Mouse (Mus musculus): Measurements from ENCODE around the gene Gm20388. TPM values are rescaled to one million over a fixed set of nuclear protein-coding genes. Genes with fewer than 3 reads are reported as not detected.
A peak's percentile ranks its signal among the peaks of the same experiment; 100 is the strongest.

The Gm20388 gene
- total RNA-seq, 2 experiments from 2014 or later, result not detected

DNA sequence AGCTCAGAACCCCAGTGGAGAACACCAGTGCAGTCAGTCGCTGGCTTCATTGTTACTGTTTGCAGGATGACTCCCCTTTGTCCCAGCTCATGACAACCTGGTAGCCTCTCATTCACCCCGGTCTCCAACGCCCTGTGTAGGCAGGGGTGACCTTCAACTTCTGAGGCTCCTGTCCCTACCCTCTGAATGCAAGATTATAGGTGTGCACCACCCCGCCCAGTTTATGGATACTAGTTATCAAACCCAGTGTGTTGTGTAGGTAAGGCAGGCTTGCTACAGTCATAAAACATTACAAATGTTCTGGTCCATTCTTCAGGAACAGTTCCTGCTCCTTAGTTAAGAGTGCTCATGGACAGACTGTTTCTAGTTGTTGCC, 3903.2 kb downstream of the Gm20388 start:
- DNase-seq (ENCODE audit: low spot score in 2 of 2), result no peak

DNA sequence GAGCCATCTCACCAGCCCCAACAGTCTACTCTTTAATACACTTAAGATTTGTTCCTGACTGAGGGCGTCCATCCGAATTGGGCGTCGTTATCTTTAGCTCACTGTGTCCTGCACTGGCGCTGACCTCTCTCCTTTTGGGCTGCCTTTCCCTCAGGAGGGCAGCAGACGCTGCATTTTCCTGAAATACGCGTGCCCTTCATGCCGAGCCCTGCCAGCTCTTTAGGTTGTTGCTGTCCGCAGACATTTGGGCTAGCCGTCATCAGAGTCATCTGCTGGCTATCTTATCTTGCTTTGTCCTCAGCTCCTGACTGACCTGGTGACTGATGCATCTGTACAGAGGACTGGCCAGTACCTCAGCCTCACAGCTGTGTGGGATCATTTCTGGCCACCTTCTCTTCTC, 3904.7 kb downstream of the Gm20388 start:
- DNase-seq (ENCODE audit: low spot score in 2 of 2), result no peak

DNA sequence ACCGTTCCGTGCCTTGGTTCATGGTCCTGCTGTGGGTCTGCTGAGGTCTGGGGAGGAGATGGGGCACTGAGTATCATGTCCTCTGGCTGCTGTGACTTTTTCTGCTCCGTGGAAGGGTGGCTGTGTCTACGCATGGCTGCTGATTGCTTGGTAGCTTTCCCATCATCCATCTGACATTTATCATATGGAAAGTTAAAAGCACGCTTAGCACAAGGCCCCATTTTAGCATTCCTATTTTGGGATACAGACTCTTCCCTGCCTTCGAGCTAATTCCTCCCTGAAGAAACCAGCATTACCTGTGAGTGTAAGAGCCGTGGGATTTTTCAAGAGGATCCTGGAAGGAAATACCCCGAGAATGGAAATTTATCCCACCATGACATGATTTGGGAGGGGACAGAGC, 3906.3 kb downstream of the Gm20388 start:
- DNase-seq (ENCODE audit: low spot score in 2 of 2), result no peak

DNA sequence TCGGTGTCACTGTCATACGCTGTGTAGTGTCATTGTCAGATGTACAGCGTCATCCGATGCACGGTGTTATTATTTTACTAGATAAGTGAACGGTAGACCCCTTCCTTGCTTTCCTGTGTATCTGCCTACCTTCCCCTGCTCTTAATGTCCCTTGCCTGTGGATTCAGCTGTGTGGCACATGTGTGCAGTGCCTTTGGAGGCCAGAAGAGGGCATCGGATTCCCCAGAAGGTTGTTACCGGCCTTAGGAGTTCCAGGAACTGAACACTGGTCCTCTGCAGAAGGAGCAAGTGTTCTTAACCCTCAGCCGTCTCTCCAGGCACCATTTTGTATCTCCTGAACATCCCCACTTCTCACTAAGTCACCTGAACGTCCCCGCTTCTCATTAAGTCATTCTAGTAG, 3907.1 kb downstream of the Gm20388 start:
- no peak for DNase-seq (ENCODE audit: low spot score in 2 of 2)

DNA sequence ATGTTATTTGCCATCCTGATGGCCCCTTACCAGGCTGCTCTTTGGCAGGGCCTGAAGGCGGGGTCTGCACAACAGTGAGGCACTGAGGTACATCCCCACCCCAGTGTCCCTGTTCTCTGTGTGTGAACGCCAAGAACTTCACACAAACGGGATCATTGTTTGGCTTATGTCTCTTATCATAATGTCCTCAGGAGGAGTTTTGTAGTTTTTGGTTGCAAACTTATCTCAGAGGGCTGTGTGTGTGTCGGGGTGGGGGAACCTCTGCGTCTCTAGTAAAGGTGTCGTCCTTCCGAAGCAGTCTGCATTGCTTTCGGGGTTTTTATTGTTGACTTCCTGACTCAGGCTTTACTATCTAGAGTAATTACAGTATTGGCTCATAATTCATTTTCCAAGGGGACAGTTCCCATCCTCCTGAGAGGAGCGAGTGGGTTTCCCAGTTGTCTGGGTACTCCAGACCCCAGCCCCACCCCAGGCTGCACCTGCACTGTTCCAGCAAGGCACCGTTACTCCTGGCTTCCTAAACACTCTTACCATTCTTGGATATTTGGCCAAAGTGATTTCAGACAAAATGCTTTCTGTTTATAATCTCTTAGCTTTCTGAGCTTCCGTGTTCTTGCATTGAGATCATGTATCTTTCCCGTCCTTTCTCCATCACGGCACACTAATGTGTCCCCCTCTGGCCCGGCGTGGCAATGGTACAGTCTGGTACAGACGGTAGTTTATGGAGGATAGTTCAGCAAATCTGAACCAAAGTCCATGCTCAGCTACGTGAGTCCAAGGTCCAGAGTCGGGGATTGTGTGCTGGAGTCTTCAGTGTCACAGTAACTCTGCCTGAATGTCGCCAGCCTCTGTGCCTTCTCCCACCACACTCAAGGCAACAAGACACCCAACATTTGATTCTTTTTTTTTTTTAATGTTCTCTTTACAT, 3909.3 kb downstream of the Gm20388 start:
- no peak for DNase-seq (ENCODE audit: low spot score in 2 of 2)

DNA sequence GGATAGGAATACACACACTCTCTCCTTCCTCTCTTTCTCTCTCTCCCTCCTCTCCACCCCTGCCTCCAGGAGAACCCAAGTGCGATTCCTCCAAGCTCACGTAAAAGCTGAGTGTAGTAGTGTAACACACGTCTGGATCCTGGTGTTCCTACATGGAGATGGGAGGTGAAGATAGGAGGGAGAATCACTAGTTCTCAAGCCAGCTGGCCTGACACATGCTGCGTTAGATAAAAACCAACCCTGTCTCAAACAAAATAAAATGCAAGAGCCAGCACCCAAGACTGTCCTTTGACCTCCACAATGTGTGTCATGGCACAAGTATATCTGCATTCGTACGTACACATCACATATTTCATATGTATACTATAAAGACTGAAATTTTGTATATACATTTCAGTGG, 3910.1 kb downstream of the Gm20388 start:
- DNase-seq (ENCODE audit: low spot score in 2 of 2), result no peak

DNA sequence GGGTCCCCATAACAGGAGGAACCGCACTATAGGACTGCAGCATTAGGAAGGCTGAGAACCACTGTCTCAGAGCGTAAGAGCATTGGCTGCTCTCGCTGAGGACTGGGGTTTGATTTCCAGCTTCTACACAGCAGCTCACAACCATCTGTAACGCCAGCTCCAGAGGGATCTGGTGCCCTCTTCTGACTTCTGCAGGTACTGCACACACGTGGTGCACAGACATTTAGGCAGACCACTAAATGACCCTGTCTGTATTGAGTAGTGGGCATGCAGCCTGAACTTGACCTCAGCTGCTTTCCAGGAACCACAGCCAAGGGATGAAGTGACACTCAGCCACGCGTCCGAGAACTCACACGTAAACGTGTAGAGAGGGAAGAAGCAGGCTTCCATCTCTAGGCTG, 3912.5 kb downstream of the Gm20388 start:
- DNase-seq (ENCODE audit: low spot score in 2 of 2), result no peak

DNA sequence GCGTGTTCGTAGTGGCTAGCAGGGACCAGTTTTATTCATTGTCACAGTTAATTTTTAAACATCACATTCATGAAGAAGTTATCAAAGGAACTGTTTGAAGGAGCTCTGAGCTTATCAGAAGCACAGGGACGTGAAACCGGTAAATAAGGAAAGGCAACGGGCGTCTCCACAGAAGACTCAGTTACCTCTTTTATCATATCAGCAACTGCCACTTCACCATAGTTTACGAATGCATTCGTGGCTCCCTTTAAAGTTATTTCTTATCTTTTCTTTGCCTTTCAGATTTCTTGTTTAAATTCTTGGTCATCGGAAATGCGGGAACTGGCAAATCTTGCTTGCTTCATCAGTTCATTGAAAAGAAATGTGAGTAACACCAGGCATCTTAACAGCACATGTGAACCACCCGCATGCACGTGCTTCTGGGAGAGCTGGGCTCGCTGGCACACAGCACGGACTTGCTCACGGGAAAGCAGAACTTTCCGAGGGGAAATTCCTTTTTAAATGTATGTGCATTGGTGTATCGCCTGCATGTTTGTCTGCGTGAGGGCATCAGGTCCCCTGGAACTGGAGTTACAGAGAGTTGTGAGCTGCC, 3913.0 kb downstream of the Gm20388 start:
- no peak for DNase-seq (ENCODE audit: low spot score in 2 of 2)

DNA sequence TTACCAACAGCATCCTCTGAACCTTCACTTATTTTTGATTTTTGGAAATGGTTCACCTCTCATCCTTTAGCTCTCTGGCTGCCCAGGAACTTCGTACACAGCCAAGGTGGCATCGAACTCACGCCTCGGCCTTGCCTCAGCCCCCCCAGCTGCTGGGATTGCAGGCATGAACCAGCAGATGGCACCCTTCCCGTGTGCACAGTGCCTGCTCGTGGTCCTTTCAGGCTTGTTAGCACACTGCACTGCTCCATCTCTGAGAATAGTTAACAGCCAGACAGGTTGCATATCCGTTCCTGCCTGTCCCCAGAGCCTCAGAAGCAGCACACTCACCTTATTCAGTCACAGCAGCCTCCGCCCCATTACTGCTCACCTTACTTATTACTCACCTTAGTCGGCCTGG, 3915.4 kb downstream of the Gm20388 start:
- no peak for DNase-seq (ENCODE audit: low spot score in 2 of 2)

DNA sequence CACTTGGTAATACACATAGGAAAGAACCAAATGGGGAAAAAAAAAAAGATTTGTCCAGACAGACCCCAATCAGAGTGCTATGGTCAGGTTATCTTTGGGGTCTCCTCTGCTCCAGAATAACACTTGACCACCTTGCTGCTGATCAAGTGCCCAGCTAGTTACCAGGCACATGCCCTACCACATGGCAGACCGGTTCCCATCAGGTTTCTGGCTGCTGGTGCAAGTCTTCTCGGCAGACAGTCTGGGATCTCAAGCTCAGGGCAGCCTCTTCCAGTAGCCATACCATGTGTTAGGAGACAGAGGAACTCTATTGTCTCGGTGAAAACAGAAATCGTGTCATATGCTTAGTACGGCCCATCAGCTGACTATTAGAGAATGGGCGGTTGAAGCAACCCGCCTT, 3916.1 kb downstream of the Gm20388 start:
- no peak for DNase-seq (ENCODE audit: low spot score in 2 of 2)

DNA sequence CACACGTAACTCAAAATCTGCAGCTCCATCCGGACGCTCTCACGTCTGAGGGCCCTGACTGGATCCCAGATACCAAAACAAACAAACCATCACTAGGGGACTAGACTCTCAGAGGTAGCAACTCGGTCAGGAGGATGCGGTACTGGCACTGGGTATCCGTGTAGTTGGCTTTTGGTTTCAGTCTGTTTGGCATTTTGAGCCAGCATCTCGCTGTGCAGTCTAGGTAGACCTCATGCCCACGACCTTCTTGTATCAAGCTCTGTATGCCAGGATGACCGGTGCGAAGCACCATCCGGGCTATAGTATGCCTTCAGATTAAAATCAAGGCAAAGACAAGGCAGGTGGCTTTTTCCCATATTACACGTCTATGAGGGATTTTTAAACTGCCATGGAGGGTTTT, 3916.9 kb downstream of the Gm20388 start:
- no peak for DNase-seq (ENCODE audit: low spot score in 2 of 2)

DNA sequence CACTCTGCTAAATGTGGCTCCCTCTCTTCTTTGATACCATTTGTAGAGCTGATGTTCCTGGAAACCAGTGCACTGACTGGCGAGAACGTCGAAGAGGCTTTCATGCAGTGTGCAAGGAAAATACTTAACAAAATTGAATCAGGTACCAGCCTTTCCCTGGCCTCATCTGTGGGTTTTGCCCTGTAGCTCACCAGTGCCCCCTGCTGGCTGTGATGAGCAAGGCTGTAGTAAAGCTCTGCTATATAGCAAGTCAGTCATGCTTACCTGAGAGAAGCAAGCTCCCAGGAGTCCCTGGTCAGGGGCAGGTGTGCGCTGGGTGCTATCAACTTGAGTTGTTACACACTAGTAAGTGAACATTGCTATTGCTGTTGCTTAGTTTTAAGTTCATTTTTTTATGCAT, 3922.1 kb downstream of the Gm20388 start:
- DNase-seq (ENCODE audit: low spot score in 2 of 2), result no peak

DNA sequence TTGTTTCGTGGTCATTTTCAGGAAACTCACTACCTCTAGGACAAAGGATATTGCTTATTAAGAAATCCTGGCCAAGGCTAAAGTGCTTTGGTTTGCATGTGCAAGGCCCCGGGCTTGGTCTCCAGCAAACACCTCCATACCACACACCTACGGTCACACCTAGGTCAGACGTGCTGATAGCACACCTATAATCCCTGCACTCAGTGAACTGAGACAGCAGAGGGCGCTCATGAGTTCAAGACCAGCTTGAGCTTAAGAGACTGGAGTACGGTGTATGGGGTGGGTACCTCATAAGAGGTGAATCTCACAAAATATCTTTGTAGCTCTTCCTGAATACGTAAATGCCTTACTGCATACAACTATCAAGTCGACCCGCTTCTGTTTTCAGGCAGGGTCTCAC, 3924.8 kb downstream of the Gm20388 start:
- DNase-seq (ENCODE audit: low spot score in 2 of 2), result peak in 1 of 2 experiments; percentile 61

DNA sequence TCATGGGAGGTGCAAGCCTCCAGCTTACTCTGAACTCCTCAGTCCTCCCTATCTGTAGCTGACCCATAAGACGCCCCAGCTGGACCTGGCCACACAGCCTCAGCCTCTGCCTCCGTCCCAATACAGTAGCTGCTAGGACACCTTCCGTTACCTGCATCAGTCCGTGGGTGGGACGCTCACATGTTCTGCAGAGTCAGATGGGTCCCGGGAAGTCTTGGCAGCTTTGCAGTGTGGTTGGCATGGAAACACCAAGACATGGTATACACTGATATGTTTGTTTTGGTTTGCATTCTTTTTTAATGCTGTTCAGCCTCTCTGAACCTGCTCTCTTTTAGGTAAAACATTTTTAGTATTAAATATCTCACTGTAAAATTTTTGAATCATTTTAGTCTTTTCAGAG, 3925.7 kb downstream of the Gm20388 start:
- DNase-seq (ENCODE audit: low spot score in 2 of 2), result no peak

DNA sequence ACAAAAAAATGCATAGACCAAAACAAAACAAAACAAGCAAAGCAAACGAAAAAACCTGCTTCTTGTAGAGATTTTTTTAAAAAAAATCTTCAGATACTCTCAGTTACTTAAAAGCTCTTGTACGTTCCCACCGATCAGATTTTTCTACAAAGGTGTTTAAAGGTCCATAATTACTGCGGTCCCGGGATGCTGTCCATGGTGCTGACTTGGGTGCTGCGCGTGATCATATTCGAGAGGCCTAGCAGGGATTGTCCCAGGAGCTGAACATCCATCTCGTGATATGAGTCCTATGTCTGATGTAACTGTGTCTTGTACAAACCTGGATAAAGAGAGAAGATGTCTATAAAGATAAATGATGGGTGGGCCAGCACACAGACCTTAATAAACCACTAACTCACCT, 3927.9 kb downstream of the Gm20388 start:
- no peak for DNase-seq (ENCODE audit: low spot score in 2 of 2)

DNA sequence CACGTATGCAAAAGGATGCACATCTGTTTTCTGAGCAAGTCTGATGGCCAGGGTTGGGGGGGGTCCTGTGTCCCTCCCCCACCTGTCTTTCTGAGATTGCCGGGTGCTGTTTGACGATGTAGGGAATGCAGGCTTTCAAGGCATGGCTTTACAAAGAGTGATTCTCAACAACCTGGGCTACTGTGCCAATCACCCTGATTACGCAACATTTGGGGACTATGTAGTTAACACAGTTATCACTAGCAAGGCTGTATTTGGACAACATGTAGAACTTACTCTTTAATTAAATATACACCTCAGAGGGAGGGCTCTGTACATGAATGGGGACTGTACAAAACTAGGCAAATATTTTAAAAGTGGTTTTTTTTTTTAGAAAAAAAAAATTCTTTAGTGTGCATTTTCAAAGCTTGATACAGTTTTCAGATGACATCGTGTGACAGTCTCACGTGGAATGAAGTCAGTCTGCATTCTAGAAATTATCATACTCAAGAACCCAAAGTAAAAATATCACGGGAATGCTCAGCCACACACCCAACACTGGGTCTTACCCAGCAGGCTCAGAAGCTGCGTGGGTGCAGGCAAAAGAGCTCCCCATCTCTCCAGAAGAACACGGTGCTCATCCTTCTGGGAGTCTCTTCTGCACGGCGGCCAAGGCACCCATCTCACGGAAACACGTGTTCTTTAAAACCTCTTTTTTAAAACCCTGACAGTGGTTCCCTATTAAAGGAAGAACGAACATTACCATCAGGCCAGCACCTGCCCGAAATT, 3930.1 kb downstream of the Gm20388 start:
- peak in 1 of 2 experiments; percentile 71 for DNase-seq (ENCODE audit: low spot score in 2 of 2)

DNA sequence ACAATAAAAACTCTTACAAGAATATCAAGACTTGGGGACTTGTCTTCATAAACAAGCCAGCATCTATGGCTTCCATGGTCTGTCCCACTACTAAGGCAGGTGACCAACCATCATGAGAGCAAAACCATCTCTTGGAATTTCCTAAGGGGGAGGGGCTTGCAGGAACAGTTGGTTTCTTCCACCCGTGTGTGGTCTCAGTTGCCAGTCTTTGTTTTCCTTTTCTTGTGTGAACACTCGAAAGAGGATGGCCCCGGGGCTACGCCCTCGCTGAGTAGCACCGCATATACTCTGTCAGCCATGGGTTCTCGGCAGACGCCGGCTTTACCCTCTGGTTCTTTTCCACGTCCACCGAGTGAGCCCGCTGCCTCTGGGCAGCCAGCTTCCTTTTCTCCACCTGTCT, 3931.4 kb downstream of the Gm20388 start:
- no peak for DNase-seq (ENCODE audit: low spot score in 2 of 2)

DNA sequence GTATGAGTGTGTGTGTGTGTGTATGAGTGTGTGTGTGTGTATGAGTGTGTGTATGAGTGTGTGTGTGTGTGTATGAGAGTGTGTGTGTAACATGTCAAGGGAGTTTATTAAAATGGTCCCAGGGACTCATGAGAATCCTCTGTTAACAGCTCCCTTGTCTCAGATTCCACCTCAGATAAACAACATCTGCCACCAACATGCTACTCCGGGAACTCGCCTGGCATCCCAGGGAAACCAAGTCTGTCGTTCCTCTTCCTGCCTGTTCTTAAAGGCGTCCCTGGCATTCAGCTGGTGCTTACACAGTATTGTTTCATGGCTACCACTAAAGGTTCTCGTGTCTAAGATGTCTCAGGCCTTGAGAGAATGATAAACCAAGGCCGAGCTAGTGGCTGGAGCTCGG, 3933.7 kb downstream of the Gm20388 start:
- DNase-seq (ENCODE audit: low spot score in 2 of 2), result peak in 1 of 2 experiments; percentile 40

DNA sequence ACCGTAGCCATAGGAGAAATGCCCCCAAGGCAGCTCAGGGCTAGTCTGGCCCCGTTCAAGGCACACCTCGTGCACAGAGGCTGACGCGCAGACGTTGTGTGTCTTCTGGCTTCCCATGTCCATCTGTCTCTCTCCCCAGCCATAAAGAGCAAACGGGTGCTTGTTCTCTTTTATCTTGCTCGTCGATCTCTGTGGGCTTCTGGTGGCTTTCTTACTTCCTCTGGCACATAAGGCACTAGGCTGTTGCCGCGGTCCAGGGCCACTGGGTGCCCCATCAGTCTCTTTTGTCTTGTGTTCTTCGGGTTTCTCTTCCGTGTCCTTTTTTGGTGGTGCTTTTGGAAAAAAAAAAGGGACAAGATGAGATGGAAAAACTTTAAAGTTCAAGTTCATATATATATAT, 3934.5 kb downstream of the Gm20388 start:
- DNase-seq (ENCODE audit: low spot score in 2 of 2), result no peak

DNA sequence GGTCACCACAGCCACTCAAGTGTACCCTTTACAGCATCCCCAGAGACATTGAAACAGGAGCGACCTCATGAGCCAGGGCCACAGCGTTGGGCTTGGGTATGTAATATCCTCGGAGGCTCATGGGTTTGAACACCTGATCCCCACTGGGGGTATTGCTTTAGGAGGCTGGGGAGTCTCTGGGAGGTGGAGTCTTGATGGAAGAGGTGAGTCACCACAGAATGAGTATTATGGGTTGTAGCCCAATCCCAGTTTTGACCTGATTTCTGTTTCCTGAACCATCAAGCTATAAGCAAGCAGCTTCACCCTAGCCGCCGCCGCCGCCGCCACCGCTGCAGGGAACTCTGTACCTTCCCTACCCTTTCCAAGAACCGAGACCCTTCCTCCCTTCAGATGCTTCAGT, 3935.3 kb downstream of the Gm20388 start:
- DNase-seq (ENCODE audit: low spot score in 2 of 2), result no peak

DNA sequence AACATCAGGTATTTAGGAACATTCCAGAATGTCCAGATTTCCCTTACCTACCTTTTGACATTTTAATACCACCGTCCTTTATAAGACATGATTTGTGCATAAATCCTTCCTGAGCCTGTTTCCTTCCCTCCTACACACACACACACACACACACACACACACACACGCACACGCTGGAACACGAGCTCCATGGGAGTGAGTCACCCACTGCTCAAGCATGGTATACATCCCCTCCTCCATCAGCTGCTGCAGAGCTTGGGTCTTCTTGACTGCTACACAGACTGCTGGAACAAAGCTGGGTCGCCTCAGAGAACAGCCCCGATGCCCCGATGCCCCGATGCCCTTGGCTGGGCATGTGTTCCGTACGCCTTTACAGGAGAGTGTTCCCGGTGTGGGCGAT, 3935.9 kb downstream of the Gm20388 start:
- DNase-seq (ENCODE audit: low spot score in 2 of 2), result no peak

DNA sequence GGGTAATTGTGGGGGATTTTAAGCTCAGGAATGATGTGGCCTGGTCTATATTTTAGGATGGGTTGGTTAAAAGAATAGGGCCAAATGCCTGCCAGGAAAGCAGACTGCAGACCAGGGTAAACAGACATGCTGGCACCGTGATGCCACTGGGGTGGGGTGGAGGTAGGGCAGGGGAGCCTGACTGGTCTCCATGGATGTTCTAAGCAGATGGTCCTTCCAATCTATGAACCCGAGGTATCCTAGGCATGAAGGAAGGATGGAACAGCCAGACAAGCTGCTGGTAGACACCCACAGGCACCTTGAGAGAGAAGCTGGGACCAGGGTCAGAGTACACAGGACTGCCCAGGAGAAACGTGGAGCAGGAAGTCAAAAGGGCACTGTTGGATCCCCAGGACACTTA, 3936.9 kb downstream of the Gm20388 start:
- no peak for DNase-seq (ENCODE audit: low spot score in 2 of 2)
